Mouse (Mus musculus) cortical plate, adult 2 months (tissue): ENCODE measurements around the gene Daw1.

Source experiments
- CTCF ChIP-seq: fragments of 200-500 bp; IDR thresholded peaks from 2 replicates; pipeline ENCODE4 v1.5.1; 2011; ENCODE audit warnings: mild to moderate bottlenecking, control low read depth, low read length; ENCODE audit not compliant: insufficient read depth; ENCODE audit errors: extremely low read depth
- POLR2A ChIP-seq: fragments of 200-500 bp; IDR thresholded peaks from 2 replicates; pipeline ENCODE4 v1.6.1; 2011; ENCODE audit warnings: mild to moderate bottlenecking, low read length, control low read depth; ENCODE audit not compliant: insufficient read depth; ENCODE audit errors: extremely low read depth

GRCm38 (mm10) chr1:83119903-83120302 is 39.6 kb upstream of the Daw1 start:
- no peak for TF ChIP-seq CTCF
- no peak for TF ChIP-seq POLR2A
